In the genomic region with DNA sequence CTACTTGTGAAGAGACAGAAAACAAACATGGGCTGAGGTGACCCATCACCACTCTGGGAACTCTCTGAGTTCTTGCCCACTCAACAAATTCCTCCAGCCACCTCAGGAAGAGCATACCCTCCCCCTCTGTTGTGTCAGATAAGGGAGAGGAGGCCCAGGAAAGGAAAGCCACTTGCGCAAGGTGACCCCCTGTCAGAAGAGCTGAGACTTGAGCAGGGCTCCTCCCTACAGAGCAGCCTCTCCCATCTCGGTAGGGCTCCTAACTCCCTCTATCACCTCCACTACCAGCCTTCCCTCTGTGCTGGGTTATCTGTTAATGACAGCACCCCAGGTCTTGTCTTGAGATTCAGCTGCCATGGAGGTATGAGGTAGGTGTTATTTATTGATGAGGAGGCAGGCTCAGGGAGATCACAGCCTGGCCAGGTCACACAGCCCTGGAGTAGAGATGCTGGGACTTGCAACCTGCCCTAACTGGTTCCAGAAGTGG, we compare ENCODE assay signal across 14 mouse cellular contexts. TPM values are rescaled to one million over a fixed set of nuclear protein-coding genes. Genes with fewer than 3 reads are reported as not detected.
A peak's percentile ranks its signal among the peaks of the same experiment; 100 is the strongest.
DNase-seq lines count a peak whose midpoint lies in the region; ATAC-seq and TF ChIP-seq lines count a peak whose summit lies in the region.
"Had no signal": no experiment of that assay in that cellular context is flagged by ENCODE, and none has a peak within 500 bp of the region (broad histone marks: within the 10 kb centered on the region; RNA-seq: fewer than 3 reads in every experiment).

No protein-coding gene starts in this region.

- 63% methylated on average over 2 of the region's 2 CpGs for WGBS in forebrain, embryonic 10.5 days
- 92% methylated on average over 2 of the region's 2 CpGs for WGBS in forebrain, postnatal 0 days
- 49% methylated on average over 2 of the region's 2 CpGs for WGBS in limb, embryonic 15.5 days
- WGBS in limb, embryonic 10.5 days = 51% methylated on average over 2 of the region's 2 CpGs
- WGBS in liver, embryonic 16.5 days (ENCODE audit: insufficient replicate concordance) = 16% methylated on average over 2 of the region's 2 CpGs

- no peak overlapping the region for H3K4me2 ChIP-seq in forebrain, postnatal 0 days (ENCODE audit: low read depth)
- H3K4me2 ChIP-seq in limb, embryonic 15.5 days = no peak overlapping the region
- H3K4me2 ChIP-seq in liver, embryonic 16.5 days (ENCODE audit: low read depth, low read length) = peak overlapping the region; percentile 51
- H3K4me2 ChIP-seq: forebrain, embryonic 15.5 days had no signal

- H3K4me1 ChIP-seq in forebrain, embryonic 10.5 days = peaks cover 25% of the 10 kb centered on the region
- H3K4me1 ChIP-seq in forebrain, postnatal 0 days (ENCODE audit: insufficient read depth) = no peaks in the 10 kb centered on the region
- H3K4me1 ChIP-seq in limb, embryonic 15.5 days = no peaks in the 10 kb centered on the region
- H3K4me1 ChIP-seq in limb, embryonic 10.5 days = 0 out of 2 replicates have a peak, but pooled peaks cover 4% of the 10 kb centered on the region
- peaks cover 64% of the 10 kb centered on the region for H3K4me1 ChIP-seq in liver, embryonic 16.5 days (ENCODE audit: control insufficient read depth, low read depth, low read length)
- H3K4me1 ChIP-seq: forebrain, embryonic 15.5 days had no signal

- no peaks in the 10 kb centered on the region for H3K27me3 ChIP-seq in forebrain, embryonic 10.5 days (ENCODE audit: poor library complexity, severe bottlenecking)
- H3K27me3 ChIP-seq in forebrain, postnatal 0 days (ENCODE audit: insufficient read depth, low read length) = no peaks in the 10 kb centered on the region
- no peaks in the 10 kb centered on the region for H3K27me3 ChIP-seq in limb, embryonic 15.5 days
- no peaks in the 10 kb centered on the region for H3K27me3 ChIP-seq in limb, embryonic 10.5 days (ENCODE audit: low read depth, poor library complexity, severe bottlenecking)
- no peaks in the 10 kb centered on the region for H3K27me3 ChIP-seq in liver, embryonic 16.5 days (ENCODE audit: control insufficient read depth, insufficient read depth, low read depth, low read length)
- H3K27me3 ChIP-seq: forebrain, embryonic 15.5 days; Patski had no signal

- ATAC-seq in forebrain, postnatal 0 days = no peak
- peak; percentile 38; the same call in 1 of the 2 replicates for ATAC-seq in limb, embryonic 15.5 days (ENCODE audit: insufficient number of reproducible peaks, low FRiP score, low TSS enrichment, low read depth)
- ATAC-seq in liver, embryonic 16.5 days (ENCODE audit: low read depth) = peak; percentile 96
- no peak for ATAC-seq in monocyte, adult 5-6 weeks (replicated peaks; ENCODE audit: insufficient number of reproducible peaks, low FRiP score, low TSS enrichment, poor library complexity, severe bottlenecking)
- ATAC-seq: forebrain, embryonic 15.5 days; Patski had no signal

- no peak overlapping the region for H3K9ac ChIP-seq in forebrain, postnatal 0 days
- no peak overlapping the region for H3K9ac ChIP-seq in limb, embryonic 15.5 days
- peak overlapping the region; percentile 58 for H3K9ac ChIP-seq in liver, embryonic 16.5 days (ENCODE audit: low read depth, low read length)
- H3K9ac ChIP-seq: forebrain, embryonic 15.5 days had no signal

- TF ChIP-seq CTCF in forebrain, postnatal 0 days (IDR thresholded peaks at IDR 0.05; ENCODE audit: low read depth) = no peak

- H3K27ac ChIP-seq in forebrain, embryonic 10.5 days = peak overlapping the region; percentile 62
- H3K27ac ChIP-seq in forebrain, postnatal 0 days (ENCODE audit: low read depth, low read length) = no peak overlapping the region
- H3K27ac ChIP-seq in limb, embryonic 15.5 days = peak overlapping the region; percentile 18; the same call in 1 of the 2 replicates
- H3K27ac ChIP-seq in limb, embryonic 10.5 days = no peak overlapping the region; the same call in 1 of the 2 replicates
- H3K27ac ChIP-seq in liver, embryonic 16.5 days (ENCODE audit: low read length) = peak overlapping the region; percentile 95
- H3K27ac ChIP-seq: forebrain, embryonic 15.5 days had no signal

- H3K36me3 ChIP-seq in forebrain, embryonic 10.5 days (replicated peaks) = no peaks in the 10 kb centered on the region
- H3K36me3 ChIP-seq in forebrain, postnatal 0 days (ENCODE audit: insufficient read depth) = no peaks in the 10 kb centered on the region
- H3K36me3 ChIP-seq in limb, embryonic 15.5 days = no peaks in the 10 kb centered on the region
- no peaks in the 10 kb centered on the region for H3K36me3 ChIP-seq in limb, embryonic 10.5 days
- no peaks in the 10 kb centered on the region for H3K36me3 ChIP-seq in liver, embryonic 16.5 days (ENCODE audit: control insufficient read depth, insufficient read depth)
- H3K36me3 ChIP-seq: forebrain, embryonic 15.5 days had no signal

- no peak for DNase-seq in forebrain, embryonic 10.5 days (ENCODE audit: extremely low spot score, low spot score)
- no peak for DNase-seq in forebrain, postnatal 0 days
- no peak for DNase-seq in limb, embryonic 10.5 days (ENCODE audit: low spot score)
- peak; percentile 14 for DNase-seq in R1 (ENCODE audit: low read depth, low spot score)
- DNase-seq in thymus, postnatal 25 days = no peak
- DNase-seq: adrenal gland, postnatal 25 days; cerebellum, adult 18-20 months; gastrocnemius, postnatal 36 days; right cerebral cortex, adult 18-20 months had no signal

- no peaks in the 10 kb centered on the region for H3K9me3 ChIP-seq in forebrain, embryonic 10.5 days
- no peaks in the 10 kb centered on the region for H3K9me3 ChIP-seq in forebrain, postnatal 0 days (ENCODE audit: low read length)
- no peaks in the 10 kb centered on the region for H3K9me3 ChIP-seq in limb, embryonic 15.5 days
- no peaks in the 10 kb centered on the region for H3K9me3 ChIP-seq in limb, embryonic 10.5 days (replicated peaks)
- no peaks in the 10 kb centered on the region for H3K9me3 ChIP-seq in liver, embryonic 16.5 days (replicated peaks; ENCODE audit: control insufficient read depth, low read length)
- H3K9me3 ChIP-seq: forebrain, embryonic 15.5 days had no signal

- H3K4me3 ChIP-seq in forebrain, embryonic 10.5 days = no peak overlapping the region
- H3K4me3 ChIP-seq in forebrain, postnatal 0 days (ENCODE audit: low read depth, low read length) = no peak overlapping the region
- H3K4me3 ChIP-seq in limb, embryonic 15.5 days = no peak overlapping the region
- H3K4me3 ChIP-seq in limb, embryonic 10.5 days = no peak overlapping the region
- H3K4me3 ChIP-seq in liver, embryonic 16.5 days (ENCODE audit: low read depth, low read length) = peak overlapping the region; percentile 38
- H3K4me3 ChIP-seq: forebrain, embryonic 15.5 days had no signal

RNA-seq across cellular contexts. Expression of a gene that starts 57.6 kb away (rescaled TPM):
- polyA plus RNA-seq in forebrain, embryonic 10.5 days (2016; fragmentation: Nextera tagmentation; extraction: Ambion mirVana) = 204 and 222 TPM in 2 replicates
- 53.6 and 64.8 TPM in 2 replicates for total RNA-seq in forebrain, postnatal 0 days (2014; rRNA removed)
- 41.4 and 43.1 TPM in 2 replicates for polyA plus RNA-seq in forebrain, postnatal 0 days (2015; fragmentation: Nextera tagmentation; extraction: Ambion mirVana)
- polyA plus RNA-seq in limb, embryonic 15.5 days (2015; fragmentation: Nextera tagmentation; extraction: Ambion mirVana) = 179 and 208 TPM in 2 replicates
- polyA plus RNA-seq in limb, embryonic 10.5 days (2016; fragmentation: Nextera tagmentation; extraction: Ambion mirVana) = 110 and 139 TPM in 2 replicates
- polyA plus RNA-seq in liver, embryonic 16.5 days (2015; fragmentation: Nextera tagmentation; extraction: Ambion mirVana) = 288 and 291 TPM in 2 replicates
- 25.2 to 35.8 TPM (median 30.1 TPM) in 3 replicates for total RNA-seq in monocyte, adult 5-6 weeks (2017)

Comparison
In these comparisons a context has a peak if more than half of its experiments do, and no peak if none do; other contexts are left out.
1. H3K27ac ChIP-seq: peak in forebrain, embryonic 10.5 days (single experiment), limb, embryonic 15.5 days (single experiment) and liver, embryonic 16.5 days (single experiment); none in forebrain, postnatal 0 days (single experiment) and limb, embryonic 10.5 days (single experiment).
2. ATAC-seq: peak in limb, embryonic 15.5 days (single experiment) and liver, embryonic 16.5 days (single experiment); none in forebrain, postnatal 0 days (single experiment) and monocyte, adult 5-6 weeks (single experiment).